Mouse (Mus musculus): ENCODE results near the gene Trex2.

- no peak for TF ChIP-seq POLR2A (IDR thresholded peaks at IDR 0.05; ENCODE audit: control insufficient read depth, extremely low read depth, insufficient read depth, low read length, poor library complexity)
- no peak for TF ChIP-seq CTCF (IDR thresholded peaks at IDR 0.05; ENCODE audit: borderline replicate concordance, control insufficient read depth, extremely low read depth, insufficient read depth, low read length, poor library complexity)
Observed at GRCm38 (mm10) chrX:73410880-73411517, 24.1 kb downstream of the Trex2 start, which contains the start of gene Zfp92.
